Mouse (Mus musculus) embryonic fibroblast, embryonic 13.5 days (primary cell): ENCODE results near the gene Slc7a15.

Experiments
- CTCF ChIP-seq: IDR thresholded peaks from 2 replicates; pipeline ENCODE4 v1.5.1; 2011; ENCODE audit warnings: mild to moderate bottlenecking, control low read depth, low read length, moderate library complexity, borderline replicate concordance; ENCODE audit not compliant: insufficient read depth
- POLR2A ChIP-seq: IDR thresholded peaks from 2 replicates; pipeline ENCODE4 v1.6.1; 2011; ENCODE audit warnings: low read depth, mild to moderate bottlenecking, control low read depth, low read length, moderate library complexity

DNA sequence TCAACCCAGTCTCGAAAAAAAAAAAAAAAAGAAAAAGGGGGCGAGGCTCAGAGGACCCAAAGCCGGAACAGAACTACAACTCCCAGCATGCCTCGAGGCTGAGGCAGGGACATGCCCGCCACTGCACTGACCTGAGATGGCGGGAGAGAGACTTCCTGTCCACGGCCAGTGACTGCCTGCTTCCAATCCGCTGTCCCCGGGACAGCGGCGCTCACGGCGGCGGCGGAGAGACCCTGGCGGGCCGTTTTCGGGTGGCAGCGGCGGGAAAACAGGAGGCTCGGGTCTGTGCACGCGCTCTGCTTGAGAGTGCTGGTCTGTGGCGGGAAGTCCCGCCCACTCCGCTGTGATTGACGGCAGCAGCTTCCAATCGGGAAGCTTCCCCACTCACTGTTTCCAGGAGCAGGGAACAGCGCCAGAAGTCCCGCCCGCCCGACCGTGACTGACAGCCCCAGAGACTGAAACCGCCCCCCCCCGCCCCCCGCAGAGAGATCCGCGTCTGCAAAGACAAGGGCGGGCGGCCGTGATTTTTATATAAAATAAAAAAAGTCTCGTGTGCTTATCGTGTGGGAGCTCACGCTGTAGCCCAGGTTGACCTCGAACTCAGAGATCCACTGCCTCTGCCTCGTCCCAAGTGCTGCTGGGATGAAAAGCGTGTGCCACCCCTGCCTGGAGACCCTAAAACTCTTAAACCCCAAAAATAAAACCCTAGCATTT lies 42.0 kb upstream of the Slc7a15 start:
- TF ChIP-seq CTCF (no peak), POLR2A (peak; percentile 56; the same call in 1 of the 2 replicates)
